In the genomic region with DNA sequence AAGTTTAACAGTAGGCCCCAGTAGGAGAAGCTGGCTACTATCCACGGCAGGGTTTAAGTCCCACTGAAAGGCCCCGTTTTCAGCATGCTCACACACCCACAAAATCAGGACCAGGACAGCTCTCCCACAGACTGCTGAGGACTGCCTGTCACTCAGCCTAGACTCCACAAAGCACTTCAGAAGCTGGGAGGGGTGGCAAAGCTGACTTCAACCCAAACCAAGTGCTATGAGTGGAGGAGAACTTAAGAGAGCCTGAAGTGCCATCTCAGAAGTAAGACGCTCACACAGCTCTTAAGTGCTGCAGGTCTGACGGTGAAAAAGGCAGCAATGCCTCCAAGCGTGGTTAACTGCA, we compare ENCODE assay signal across 12 mouse cellular contexts.
"Had no signal": no experiment of that assay in that cellular context is flagged by ENCODE, and none has a peak within 500 bp of the region (broad histone marks: within the 10 kb centered on the region; RNA-seq: fewer than 3 reads in every experiment).

No protein-coding gene starts in this region.

- H3K4me2 ChIP-seq: limb, embryonic 15.5 days; liver, embryonic 13.5 days; midbrain, embryonic 13.5 days; neural tube, embryonic 12.5 days had no signal

- H3K9me3 ChIP-seq: limb, embryonic 15.5 days; liver, embryonic 13.5 days; midbrain, embryonic 13.5 days; neural tube, embryonic 12.5 days had no signal

- H3K4me1 ChIP-seq: limb, embryonic 15.5 days; midbrain, embryonic 13.5 days; neural tube, embryonic 12.5 days had no signal

- ATAC-seq: liver, postnatal 0 days; midbrain, embryonic 13.5 days had no signal

- H3K27me3 ChIP-seq: limb, embryonic 15.5 days; liver, embryonic 13.5 days; midbrain, embryonic 13.5 days; neural tube, embryonic 12.5 days had no signal

- H3K9ac ChIP-seq: limb, embryonic 15.5 days; liver, embryonic 13.5 days; liver, postnatal 0 days; midbrain, embryonic 13.5 days; neural tube, embryonic 12.5 days had no signal

- DNase-seq: kidney, adult 18-20 months; kidney, postnatal 10 days; kidney, postnatal 4 days; liver, embryonic 13.5 days; liver, postnatal 0 days; spleen, adult 18-20 months; thymus, adult 18-20 months; thymus, postnatal 14 days had no signal

- H3K27ac ChIP-seq: layer of hippocampus, adult 2 months; limb, embryonic 15.5 days; liver, embryonic 13.5 days; midbrain, embryonic 13.5 days; neural tube, embryonic 12.5 days had no signal

- H3K4me3 ChIP-seq: layer of hippocampus, adult 2 months; limb, embryonic 15.5 days; liver, embryonic 13.5 days; midbrain, embryonic 13.5 days; neural tube, embryonic 12.5 days had no signal
